Mouse (Mus musculus) lung, embryonic 14.5 days (tissue): ENCODE data around the gene Slc29a3. TPM values are rescaled to one million over a fixed set of nuclear protein-coding genes. Genes with fewer than 3 reads are reported as not detected.
"Not testable (repeated sequence)": the region's sequence is repeated elsewhere in the genome, so short reads cannot be mapped to it uniquely, and the experiment has no call there.

Experiments used
- ATAC-seq: fragments of 200-750 bp; cut with Nextera tagmentation; 2 replicates; pipeline ENCODE4 v1.8.0; 2017; ENCODE audit warnings: mild to moderate bottlenecking, moderate TSS enrichment, moderate library complexity; ENCODE audit not compliant: insufficient read depth
- DNase-seq: peaks from one replicate; pipeline ENCODE4 v3.0.0-alpha.2; 2015
- H3K27ac ChIP-seq: fragments of 300-500 bp; sonication (generic); 2 replicates; pipeline ENCODE4 v1.5.1; 2014; ENCODE audit warnings: low read depth, mild to moderate bottlenecking, moderate library complexity
- H3K27me3 ChIP-seq: fragments of 300-500 bp; sonication (generic); 2 replicates; pipeline ENCODE4 v1.6.1; 2014; ENCODE audit warnings: low read length, control low read depth; ENCODE audit not compliant: insufficient read depth
- H3K36me3 ChIP-seq: fragments of 300-500 bp; sonication (generic); 2 replicates; pipeline ENCODE4 v1.6.1; 2014; ENCODE audit warnings: control low read depth; ENCODE audit not compliant: insufficient read depth
- H3K4me1 ChIP-seq: fragments of 300-500 bp; sonication (generic); 2 replicates; pipeline ENCODE4 v1.6.1; 2014; ENCODE audit warnings: antibody characterized with exemption, control low read depth; ENCODE audit not compliant: insufficient read depth
- H3K4me2 ChIP-seq: fragments of 300-500 bp; sonication (generic); 2 replicates; pipeline ENCODE4 v1.6.1; 2014; ENCODE audit warnings: mild to moderate bottlenecking
- H3K4me3 ChIP-seq: fragments of 300-500 bp; sonication (generic); 2 replicates; pipeline ENCODE4 v1.5.1; 2014; ENCODE audit warnings: low read depth, low read length
- H3K9ac ChIP-seq: fragments of 300-500 bp; sonication (generic); 2 replicates; pipeline ENCODE4 v1.6.1; 2014
- H3K9me3 ChIP-seq: fragments of 300-500 bp; sonication (generic); 2 replicates; pipeline ENCODE4 v1.6.1; 2016; ENCODE audit warnings: low read depth, low read length, control low read depth
- CTCF ChIP-seq: IDR thresholded peaks from 2 replicates; pipeline ENCODE4 v1.5.1; 2016; ENCODE audit warnings: antibody characterized with exemption, low read depth
- WGBS: fragments of 180-500 bp; shearing (Covaris S2); extraction: QIAGEN DNeasy Blood & Tissue Kit; methylation state at CpG from one replicate; pipeline ENCODE4 v1.1.7; 2014; 5-methylcytosine and 5-hydroxymethylcytosine counted together
- polyA plus RNA-seq: library from polyadenylated mRNA; unstranded; fragments of >200 nt; fragmentation: Nextera tagmentation; extraction: Ambion mirVana; gene quantifications from 2 replicates; pipeline ENCODE4 v1.2.1, GENCODE M21; 2014

Gene Slc29a3
- polyA plus RNA-seq, 1 experiment from 2014 or later, result 7.4 TPM

DNA sequence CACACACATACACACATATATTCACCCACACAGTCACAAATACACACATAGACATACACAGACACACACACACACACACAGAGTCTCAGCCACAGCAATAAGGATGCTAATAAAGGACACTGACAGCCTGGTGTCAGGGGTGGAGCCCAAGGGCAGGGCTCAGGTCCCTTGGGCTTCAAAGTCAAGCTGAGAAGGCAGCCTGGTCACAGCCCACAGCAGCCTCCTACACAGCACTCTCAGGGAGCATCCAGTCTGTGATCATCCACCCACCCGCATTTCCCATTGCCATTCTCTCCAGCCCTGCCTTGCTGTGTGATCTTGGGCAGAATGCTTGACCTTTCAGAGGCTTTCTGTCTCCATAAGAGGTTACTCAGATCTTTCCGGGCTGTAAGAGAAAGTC is 6.1 kb downstream of the Slc29a3 start:
- Histone ChIP-seq H3K9me3 (no peaks in the 10 kb centered on the region), H3K27me3 (no peaks in the 10 kb centered on the region), H3K4me3 (no peak overlapping the region), H3K4me2 (no peak overlapping the region), H3K27ac (no peak overlapping the region), H3K9ac (no peak overlapping the region), H3K4me1 (0 out of 2 replicates have a peak, but pooled peaks cover 3% of the 10 kb centered on the region), H3K36me3 (peaks cover 5% of the 10 kb centered on the region; the same call in 1 of the 2 replicates)
- WGBS, result 74% methylated on average over 2 of the region's 2 CpGs
- DNase-seq (no peak), ATAC-seq (no peak)
- TF ChIP-seq CTCF, result no peak

GRCm38 (mm10) chr10:60744543-60745290 is 7.9 kb downstream of the Slc29a3 start:
- ATAC-seq (no peak), DNase-seq (no peak)
- Histone ChIP-seq H3K9ac (no peak overlapping the region), H3K36me3 (no peaks in the 10 kb centered on the region), H3K27ac (no peak overlapping the region), H3K27me3 (no peaks in the 10 kb centered on the region), H3K4me3 (no peak overlapping the region), H3K4me2 (no peak overlapping the region), H3K4me1 (no peaks in the 10 kb centered on the region), H3K9me3 (no peaks in the 10 kb centered on the region)
- 91% methylated on average over 14 of the region's 14 CpGs for whole genome bisulfite sequencing
- TF ChIP-seq CTCF, result no peak

GRCm38 (mm10) chr10:60743681-60744080 is 8.9 kb downstream of the Slc29a3 start:
- Histone ChIP-seq H3K4me2 (no peak overlapping the region), H3K9me3 (no peaks in the 10 kb centered on the region), H3K36me3 (no peaks in the 10 kb centered on the region), H3K4me3 (no peak overlapping the region), H3K27ac (no peak overlapping the region), H3K4me1 (no peaks in the 10 kb centered on the region), H3K9ac (no peak overlapping the region), H3K27me3 (no peaks in the 10 kb centered on the region)
- no peak for TF ChIP-seq CTCF
- ATAC-seq (no peak), DNase-seq (no peak)
- WGBS, result 61% methylated on average over 9 of the region's 9 CpGs

- WGBS, result 77% methylated on average over 6 of the region's 6 CpGs
- H3K36me3 ChIP-seq, result no peaks in the 10 kb centered on the region
- no peak for ATAC-seq
- H3K4me2 ChIP-seq, result no peak overlapping the region
- no peak for TF ChIP-seq CTCF
- no peak overlapping the region for H3K27ac ChIP-seq
- DNase-seq, result no peak
- no peak overlapping the region for H3K4me3 ChIP-seq
- H3K4me1 ChIP-seq, result no peaks in the 10 kb centered on the region
- no peaks in the 10 kb centered on the region for H3K27me3 ChIP-seq
- no peak overlapping the region for H3K9ac ChIP-seq
- H3K9me3 ChIP-seq, result no peaks in the 10 kb centered on the region
These were observed 9.7 kb downstream of the Slc29a3 start for GRCm38 (mm10) chr10:60742942-60743341.

DNA sequence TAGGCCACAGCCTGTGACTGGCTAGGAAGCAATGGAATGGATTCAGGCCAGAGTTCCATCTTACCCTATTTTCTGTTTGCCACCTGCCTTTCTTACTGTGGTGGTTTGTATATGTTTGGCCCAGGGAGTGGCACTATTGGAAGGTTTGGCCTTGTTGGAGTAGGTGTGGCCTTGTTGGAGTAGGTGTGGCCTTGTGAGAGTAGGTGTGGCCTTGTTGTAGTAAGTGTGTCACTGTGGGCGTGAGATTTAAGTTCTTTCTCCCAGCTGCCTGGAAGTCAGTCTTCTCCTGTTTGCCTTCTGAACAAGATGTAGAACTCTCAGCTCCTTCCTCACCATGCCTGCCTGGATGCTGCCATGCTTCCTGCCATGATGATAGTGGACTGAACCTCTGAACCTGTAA is 10.3 kb downstream of the Slc29a3 start:
- not testable (repeated sequence) for H3K36me3 ChIP-seq, H3K9me3 ChIP-seq, DNase-seq, H3K27me3 ChIP-seq, H3K9ac ChIP-seq, ATAC-seq, H3K4me3 ChIP-seq, H3K4me2 ChIP-seq, H3K27ac ChIP-seq, H3K4me1 ChIP-seq
- 67% methylated on average over 1 of the region's 1 CpGs for WGBS

GRCm38 (mm10) chr10:60741435-60741834 is 11.2 kb downstream of the Slc29a3 start:
- no peaks in the 10 kb centered on the region for H3K27me3 ChIP-seq
- no peak overlapping the region for H3K9ac ChIP-seq
- H3K9me3 ChIP-seq, result no peaks in the 10 kb centered on the region
- peaks cover 3% of the 10 kb centered on the region; the same call in 1 of the 2 replicates for H3K36me3 ChIP-seq
- no peak overlapping the region for H3K4me2 ChIP-seq
- no peak overlapping the region for H3K4me3 ChIP-seq
- TF ChIP-seq CTCF, result no peak
- no peaks in the 10 kb centered on the region for H3K4me1 ChIP-seq
- no peak for ATAC-seq
- no peak overlapping the region for H3K27ac ChIP-seq
- WGBS, result 82% methylated on average over 7 of the region's 7 CpGs
- DNase-seq, result no peak

DNA sequence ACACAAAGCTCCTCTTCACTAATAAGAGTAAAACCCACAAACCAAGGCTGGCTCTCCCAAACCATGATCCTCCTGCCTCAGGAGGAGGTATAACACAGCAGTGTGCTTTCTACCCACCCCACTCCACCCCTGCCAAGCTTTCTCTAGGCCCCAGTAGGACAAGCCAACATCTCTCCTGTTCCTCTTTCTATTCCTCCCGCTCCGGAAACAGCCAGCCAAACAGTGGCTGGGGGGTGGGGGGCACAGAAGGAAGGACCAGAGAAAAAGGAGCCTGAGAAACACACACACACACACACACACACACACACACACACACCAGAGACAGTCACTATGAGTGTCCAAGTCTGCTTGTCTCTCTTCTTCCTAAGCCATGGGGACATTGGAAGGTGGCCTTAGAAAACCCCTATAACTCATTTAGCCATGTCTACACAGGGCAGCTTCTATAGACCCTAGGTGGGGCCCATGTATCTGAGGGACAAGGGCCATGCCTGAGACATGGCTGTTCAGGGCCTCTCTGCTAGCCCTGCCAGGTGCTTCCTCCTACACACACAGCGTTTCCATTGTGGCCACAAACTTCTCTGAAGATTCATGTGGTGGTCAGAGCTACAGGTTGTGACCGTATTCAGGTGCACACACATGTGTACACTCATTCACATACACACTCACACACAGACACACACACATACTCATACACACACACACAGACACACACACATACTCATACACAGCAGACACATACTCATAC is 12.8 kb downstream of the Slc29a3 start:
- Histone ChIP-seq H3K9ac (no peak overlapping the region), H3K4me1 (no peaks in the 10 kb centered on the region), H3K27ac (no peak overlapping the region), H3K9me3 (no peaks in the 10 kb centered on the region), H3K27me3 (no peaks in the 10 kb centered on the region), H3K4me3 (no peak overlapping the region), H3K4me2 (no peak overlapping the region), H3K36me3 (peaks cover 3% of the 10 kb centered on the region; the same call in 1 of the 2 replicates)
- DNase-seq, result no peak
- 78% methylated on average over 4 of the region's 4 CpGs for WGBS
- no peak for TF ChIP-seq CTCF
- ATAC-seq, result no peak
